Mouse (Mus musculus) liver, postnatal 0 days (tissue): ENCODE results near the gene Rbm41.

Experiments
- CTCF ChIP-seq: sonication (generic); IDR thresholded peaks from 2 replicates; pipeline ENCODE4 v1.5.1; 2016; ENCODE audit warnings: antibody characterized with exemption, low read depth
- EP300 ChIP-seq: IDR thresholded peaks from 2 replicates; pipeline ENCODE4 v1.6.1; 2016; ENCODE audit warnings: antibody characterized with exemption, low read depth, mild to moderate bottlenecking

GRCm38 (mm10) chrX:139982115-139982514 is 16.3 kb downstream of the Rbm41 start:
- TF ChIP-seq CTCF (no peak), EP300 (no peak)
